Mouse (Mus musculus) limb, embryonic 14.5 days (tissue): ENCODE measurements around the gene Rasl10b. TPM values are rescaled to one million over a fixed set of nuclear protein-coding genes. Genes with fewer than 3 reads are reported as not detected.

Experiments used
- ATAC-seq: fragments of 200-750 bp; cut with Nextera tagmentation; 2 replicates; pipeline ENCODE4 v1.8.0; 2017; ENCODE audit warnings: low read depth, moderate number of reproducible peaks, moderate TSS enrichment; ENCODE audit not compliant: low FRiP score
- DNase-seq: peaks from one replicate; pipeline ENCODE4 v3.0.0-alpha.2; 2015; ENCODE audit warnings: low spot score
- H3K27ac ChIP-seq: fragments of 300-500 bp; sonication (generic); replicated peaks from 2 replicates; pipeline ENCODE4 v1.5.1; 2014; ENCODE audit warnings: low read depth, mild to moderate bottlenecking, low read length, moderate library complexity, mixed read lengths
- H3K27me3 ChIP-seq: fragments of 300-500 bp; sonication (generic); 2 replicates; pipeline ENCODE4 v1.6.1; 2014; ENCODE audit warnings: low read length, mixed read lengths; ENCODE audit not compliant: control insufficient read depth, insufficient read depth
- H3K36me3 ChIP-seq: fragments of 300-500 bp; sonication (generic); 2 replicates; pipeline ENCODE4 v1.6.1; 2014; ENCODE audit warnings: mild to moderate bottlenecking, low read length, moderate library complexity, mixed read lengths; ENCODE audit not compliant: control insufficient read depth, insufficient read depth
- H3K4me1 ChIP-seq: fragments of 300-500 bp; sonication (generic); 2 replicates; pipeline ENCODE4 v1.6.1; 2014; ENCODE audit warnings: antibody characterized with exemption, low read length, mixed read lengths; ENCODE audit not compliant: control insufficient read depth, insufficient read depth
- H3K4me2 ChIP-seq: fragments of 300-500 bp; sonication (generic); replicated peaks from 2 replicates; pipeline ENCODE4 v1.6.1; 2014; ENCODE audit warnings: low read depth, mild to moderate bottlenecking, low read length, moderate library complexity; ENCODE audit not compliant: severe bottlenecking
- H3K4me3 ChIP-seq: fragments of 300-500 bp; sonication (generic); replicated peaks from 2 replicates; pipeline ENCODE4 v1.5.1; 2014; ENCODE audit warnings: low read length
- H3K9ac ChIP-seq: fragments of 300-500 bp; sonication (generic); 2 replicates; pipeline ENCODE4 v1.6.1; 2014; ENCODE audit warnings: mild to moderate bottlenecking, low read depth, low read length, moderate library complexity; ENCODE audit not compliant: severe bottlenecking
- H3K9me3 ChIP-seq: fragments of 300-500 bp; sonication (generic); 2 replicates; pipeline ENCODE4 v1.6.1; 2016; ENCODE audit warnings: low read length; ENCODE audit not compliant: control insufficient read depth
- POLR2A ChIP-seq: fragments of 200-500 bp; IDR thresholded peaks from 2 replicates; pipeline ENCODE4 v1.8.0; 2012; ENCODE audit warnings: inconsistent platforms, mild to moderate bottlenecking, moderate library complexity, borderline replicate concordance; ENCODE audit not compliant: insufficient read depth, insufficient read length; ENCODE audit errors: extremely low read depth
- WGBS: fragments of 180-500 bp; shearing (Covaris S2); extraction: QIAGEN DNeasy Blood & Tissue Kit; methylation state at CpG from one replicate; pipeline ENCODE4 v1.1.7; 2014; 5-methylcytosine and 5-hydroxymethylcytosine counted together
- polyA plus RNA-seq, 2 experiments: library from polyadenylated mRNA; depleted of rRNA in 1 of 2; stranded (reverse) in 1 of 2; unstranded in 1 of 2; fragments of >200 nt; fragmentation: Nextera tagmentation in 1 of 2; extraction: Ambion mirVana in 1 of 2; gene quantifications; 2 replicates each; pipeline versions ENCODE4 v1.2.1 to v1.2.3; 2012 to 2014

The Rasl10b gene
- polyA plus RNA-seq, 2 experiments = 2.2 to 8.4 TPM

- Histone ChIP-seq H3K27ac (no peak within 1 kb of the TSS), H3K4me2 (peak within 1 kb of the TSS; percentile 92), H3K36me3 (no peaks in the 10 kb centered on the region), H3K4me1 (peaks cover 15% of the 10 kb centered on the region), H3K4me3 (peak within 1 kb of the TSS; percentile 53), H3K27me3 (peaks cover 8% of the 10 kb centered on the region; the same call in 1 of the 2 replicates), H3K9ac (peak within 1 kb of the TSS; percentile 56), H3K9me3 (no peaks in the 10 kb centered on the region)
- TF ChIP-seq POLR2A = no peak
- DNase-seq (no peak), ATAC-seq (no peak)
- 1% methylated on average over 26 of the region's 42 CpGs for WGBS
Measured at GRCm38 (mm10) chr11:83462711-83463244, 53.8 kb downstream of the Rasl10b start, which contains the start of gene Mmp28. Gene Mmp28, minus strand, starts transcription at chr11:83463071.

- Histone ChIP-seq H3K4me3 (no peak overlapping the region), H3K9ac (no peak overlapping the region), H3K27ac (no peak overlapping the region), H3K36me3 (no peaks in the 10 kb centered on the region), H3K27me3 (peaks cover 8% of the 10 kb centered on the region; the same call in 1 of the 2 replicates), H3K4me1 (peaks cover 13% of the 10 kb centered on the region), H3K9me3 (no peaks in the 10 kb centered on the region), H3K4me2 (no peak overlapping the region)
- DNase-seq = no peak
- ATAC-seq = no peak
- WGBS = 32% methylated on average over 2 of the region's 2 CpGs
- TF ChIP-seq POLR2A = no peak
Measured at GRCm38 (mm10) chr11:83465976-83466375, 57.0 kb downstream of the Rasl10b start.

- peak overlapping the region; percentile 8; the same call in 1 of the 2 replicates for H3K9ac ChIP-seq
- H3K9me3 ChIP-seq = no peaks in the 10 kb centered on the region
- no peak for TF ChIP-seq POLR2A
- H3K27me3 ChIP-seq = 0 out of 2 replicates have a peak, but pooled peaks cover under 1% of the 10 kb centered on the region
- peak; percentile 41; the same call in 1 of the 2 replicates for ATAC-seq
- 28% methylated on average over 11 of the region's 11 CpGs for WGBS
- no peak overlapping the region for H3K27ac ChIP-seq
- H3K4me2 ChIP-seq = no peak overlapping the region
- peaks cover 17% of the 10 kb centered on the region for H3K4me1 ChIP-seq
- peak; percentile 48 for DNase-seq
- H3K36me3 ChIP-seq = no peaks in the 10 kb centered on the region
- no peak overlapping the region for H3K4me3 ChIP-seq
Measured at GRCm38 (mm10) chr11:83467120-83467652, 58.2 kb downstream of the Rasl10b start.

DNA sequence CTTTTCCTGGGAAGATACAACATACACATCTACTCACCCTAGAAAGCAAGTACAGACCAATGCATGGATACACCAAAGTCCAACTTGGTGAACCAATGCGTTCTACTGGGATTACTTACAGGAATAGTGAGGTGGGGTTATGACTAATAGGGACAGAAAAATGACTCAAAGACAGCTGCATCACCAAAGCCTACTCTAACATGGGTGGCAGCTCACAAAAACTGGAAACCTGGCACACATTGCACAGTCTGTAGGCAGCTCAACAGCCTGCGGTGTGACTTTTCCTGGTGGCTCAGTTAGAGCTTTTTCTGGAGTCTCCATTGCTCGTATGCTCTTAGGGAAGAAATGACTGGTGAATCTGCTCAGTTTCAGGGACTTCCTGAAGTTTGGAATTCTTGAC lies 59.8 kb downstream of the Rasl10b start:
- no peaks in the 10 kb centered on the region for H3K36me3 ChIP-seq
- DNase-seq = no peak
- no peak overlapping the region for H3K4me3 ChIP-seq
- no peaks in the 10 kb centered on the region for H3K9me3 ChIP-seq
- WGBS = 90% methylated on average over 3 of the region's 3 CpGs
- no peak overlapping the region for H3K27ac ChIP-seq
- H3K27me3 ChIP-seq = no peaks in the 10 kb centered on the region
- no peak for TF ChIP-seq POLR2A
- no peak overlapping the region for H3K4me2 ChIP-seq
- no peak for ATAC-seq
- H3K9ac ChIP-seq = no peak overlapping the region
- peaks cover 15% of the 10 kb centered on the region for H3K4me1 ChIP-seq

Other genes starting within 250 kb of the Rasl10b start
- gene Slfn4, start 234.0 kb upstream of the Rasl10b start, polyA plus RNA-seq (2012; rRNA removed) = 0.18 and 0.46 TPM in 2 replicates
- gene Slfn4, start 234.0 kb upstream of the Rasl10b start, polyA plus RNA-seq (2014; fragmentation: Nextera tagmentation; extraction: Ambion mirVana) = 0.04 and 0.11 TPM in 2 replicates
- gene Slfn3, start 217.8 kb upstream of the Rasl10b start, polyA plus RNA-seq (2012; rRNA removed) = 0.64 and 0.87 TPM in 2 replicates
- gene Slfn3, start 217.8 kb upstream of the Rasl10b start, polyA plus RNA-seq (2014; fragmentation: Nextera tagmentation; extraction: Ambion mirVana) = 0.57 and 0.89 TPM in 2 replicates
- gene Slfn14, start 122.4 kb upstream of the Rasl10b start, polyA plus RNA-seq (2012; rRNA removed) = 0.06 and 0.09 TPM in 2 replicates
- 0.07 and 0.12 TPM in 2 replicates for gene Slfn14, start 122.4 kb upstream of the Rasl10b start, polyA plus RNA-seq (2014; fragmentation: Nextera tagmentation; extraction: Ambion mirVana)
- gene Ap2b1, start 110.1 kb upstream of the Rasl10b start, polyA plus RNA-seq (2012; rRNA removed) = 49.6 and 49.7 TPM in 2 replicates
- gene Ap2b1, start 110.1 kb upstream of the Rasl10b start, polyA plus RNA-seq (2014; fragmentation: Nextera tagmentation; extraction: Ambion mirVana) = 62.4 and 67.0 TPM in 2 replicates
- gene Pex12, start 106.6 kb upstream of the Rasl10b start, polyA plus RNA-seq (2012; rRNA removed) = 11.5 TPM in 2 replicates
- gene Pex12, start 106.6 kb upstream of the Rasl10b start, polyA plus RNA-seq (2014; fragmentation: Nextera tagmentation; extraction: Ambion mirVana) = 14.6 and 15.3 TPM in 2 replicates
- 0.03 and 0.04 TPM in 2 replicates for gene Gas2l2, start 20.3 kb downstream of the Rasl10b start, polyA plus RNA-seq (2012; rRNA removed)
- not detected in 2 replicates for gene Gas2l2, start 20.3 kb downstream of the Rasl10b start, polyA plus RNA-seq (2014; fragmentation: Nextera tagmentation; extraction: Ambion mirVana)
- 0.57 and 1.2 TPM in 2 replicates for gene 1700020L24Rik, start 28.5 kb downstream of the Rasl10b start, polyA plus RNA-seq (2012; rRNA removed)
- gene 1700020L24Rik, start 28.5 kb downstream of the Rasl10b start, polyA plus RNA-seq (2014; fragmentation: Nextera tagmentation; extraction: Ambion mirVana) = 0.33 and 0.39 TPM in 2 replicates
- 4.6 and 5.7 TPM in 2 replicates for gene Mmp28, start 53.9 kb downstream of the Rasl10b start, polyA plus RNA-seq (2012; rRNA removed)
- gene Mmp28, start 53.9 kb downstream of the Rasl10b start, polyA plus RNA-seq (2014; fragmentation: Nextera tagmentation; extraction: Ambion mirVana) = 2.4 and 3.6 TPM in 2 replicates
- gene Taf15, start 63.9 kb downstream of the Rasl10b start, polyA plus RNA-seq (2012; rRNA removed) = 60.0 and 103 TPM in 2 replicates
- 8.3 and 10.9 TPM in 2 replicates for gene Taf15, start 63.9 kb downstream of the Rasl10b start, polyA plus RNA-seq (2014; fragmentation: Nextera tagmentation; extraction: Ambion mirVana)
- gene Heatr9, start 113.0 kb downstream of the Rasl10b start, polyA plus RNA-seq (2012; rRNA removed) = not detected in 2 replicates
- gene Heatr9, start 113.0 kb downstream of the Rasl10b start, polyA plus RNA-seq (2014; fragmentation: Nextera tagmentation; extraction: Ambion mirVana) = not detected in 2 replicates
- 0.48 and 0.81 TPM in 2 replicates for gene Ccl5, start 121.4 kb downstream of the Rasl10b start, polyA plus RNA-seq (2012; rRNA removed)
- 0.70 and 0.81 TPM in 2 replicates for gene Ccl5, start 121.4 kb downstream of the Rasl10b start, polyA plus RNA-seq (2014; fragmentation: Nextera tagmentation; extraction: Ambion mirVana)
- 3.0 and 4.2 TPM in 2 replicates for gene Ccl9, start 169.5 kb downstream of the Rasl10b start, polyA plus RNA-seq (2012; rRNA removed)
- gene Ccl9, start 169.5 kb downstream of the Rasl10b start, polyA plus RNA-seq (2014; fragmentation: Nextera tagmentation; extraction: Ambion mirVana) = 6.8 and 7.3 TPM in 2 replicates
- gene Ccl6, start 183.9 kb downstream of the Rasl10b start, polyA plus RNA-seq (2012; rRNA removed) = 1.5 and 2.0 TPM in 2 replicates
- 5.0 and 6.5 TPM in 2 replicates for gene Ccl6, start 183.9 kb downstream of the Rasl10b start, polyA plus RNA-seq (2014; fragmentation: Nextera tagmentation; extraction: Ambion mirVana)
- not detected in 2 replicates for gene Rpl9-ps1, start 236.5 kb downstream of the Rasl10b start, polyA plus RNA-seq (2012; rRNA removed)
- not detected in 2 replicates for gene Rpl9-ps1, start 236.5 kb downstream of the Rasl10b start, polyA plus RNA-seq (2014; fragmentation: Nextera tagmentation; extraction: Ambion mirVana)
- gene Ccl3, start 240.2 kb downstream of the Rasl10b start, polyA plus RNA-seq (2012; rRNA removed) = 1.9 and 3.5 TPM in 2 replicates
- gene Ccl3, start 240.2 kb downstream of the Rasl10b start, polyA plus RNA-seq (2014; fragmentation: Nextera tagmentation; extraction: Ambion mirVana) = 1.4 and 2.3 TPM in 2 replicates